Mouse (Mus musculus) kidney, adult 18-20 months (tissue): ENCODE results near the gene Tmem80.

Experiments
- DNase-seq: peaks from one replicate; pipeline ENCODE4 v3.0.0; 2021

Gene Tmem80

GRCm38 (mm10) chr7:141327469-141328372 is at the start of gene Tmem80, which contains the start of gene Deaf1:
Tmem80 (plus strand) TSS chr7:141327739.
Deaf1 (minus strand) TSS chr7:141327690.
- peak; percentile 100 for DNase-seq

DNA sequence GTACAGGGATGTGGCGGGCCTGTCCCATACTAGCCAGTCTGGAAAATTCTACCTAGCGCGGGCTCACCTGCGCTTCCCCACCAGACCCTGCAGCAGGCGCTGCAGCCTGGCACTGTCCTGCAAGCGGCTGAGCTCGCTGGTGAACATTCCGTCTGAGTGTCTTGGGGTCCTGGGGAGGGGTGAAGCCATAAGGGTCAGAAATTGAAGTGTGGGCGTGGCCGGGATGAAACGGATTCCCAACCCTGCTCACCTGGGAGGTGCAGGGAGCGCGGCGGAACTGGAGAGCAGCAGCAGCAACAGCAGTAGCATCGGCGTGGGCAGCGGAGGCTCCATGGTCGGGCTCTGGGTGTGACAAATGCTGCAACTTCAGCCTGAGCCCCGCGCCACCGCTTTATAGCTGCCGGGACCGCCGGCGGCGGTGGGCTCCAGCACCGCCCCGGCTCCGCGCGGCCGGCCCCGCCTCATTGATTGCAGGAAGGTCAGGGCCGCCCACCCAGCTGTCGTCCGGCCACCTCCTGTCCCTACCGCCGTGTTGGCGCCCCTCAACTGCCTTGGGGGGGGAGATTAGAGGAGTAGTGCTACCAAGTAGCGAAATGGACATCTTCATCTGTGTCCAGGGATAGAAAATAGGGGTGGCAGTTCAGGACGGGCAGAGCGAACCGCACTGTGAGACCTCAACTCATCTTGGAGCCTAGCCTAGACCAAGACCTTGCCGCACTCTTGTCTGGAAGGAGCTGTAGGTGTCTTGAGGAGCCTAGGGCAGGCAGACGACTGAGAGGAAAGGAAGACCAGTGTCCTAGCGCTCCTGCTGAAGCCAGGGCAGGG is 48.6 kb upstream of the Tmem80 start, which contains the start of gene Sct:
Sct (minus strand) TSS at position 368 of the 825 bp plus-strand sequence.
- peak; percentile 54 for DNase-seq

DNA sequence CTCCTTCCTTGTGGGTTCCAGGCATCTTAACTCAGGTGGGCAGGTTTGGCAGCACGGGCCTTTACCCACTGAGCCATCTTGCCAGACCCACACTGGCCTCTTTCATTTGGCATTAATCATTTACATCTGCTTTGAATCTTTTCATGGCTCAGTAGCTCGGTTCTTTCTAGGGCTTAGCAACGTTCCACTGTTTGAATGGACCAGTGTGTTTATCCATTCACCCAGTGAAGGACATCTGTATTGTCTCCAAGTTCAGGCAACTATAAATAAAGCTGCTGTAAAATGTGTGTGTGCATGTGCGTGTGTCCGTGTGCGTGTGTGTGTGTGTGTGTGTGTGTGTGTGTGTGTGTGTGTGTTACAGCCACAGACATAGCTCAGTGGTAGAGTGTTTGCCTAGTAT is 46.1 kb upstream of the Tmem80 start:
- DNase-seq, result no peak

GRCm38 (mm10) chr7:141282756-141283155 is 44.8 kb upstream of the Tmem80 start:
- no peak for DNase-seq

DNA sequence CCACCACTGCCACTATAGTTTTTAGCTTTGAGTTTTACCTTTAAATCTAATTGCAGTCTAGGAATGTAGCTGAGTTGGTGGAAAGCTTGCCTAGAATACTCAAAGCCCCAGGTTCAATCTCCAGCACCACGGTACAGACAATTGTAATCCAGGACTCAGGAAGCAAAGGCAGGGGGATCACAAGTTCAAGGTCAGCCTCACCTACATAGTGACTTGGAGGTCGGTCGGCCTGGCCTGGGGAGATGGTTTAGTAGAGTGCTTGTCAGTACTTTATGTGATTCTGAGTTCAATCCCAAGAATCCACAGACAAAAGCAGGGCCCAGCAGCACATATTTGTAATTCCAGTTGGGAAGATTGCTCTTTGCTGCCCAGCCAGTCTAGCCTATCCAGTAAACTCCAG is 39.5 kb upstream of the Tmem80 start:
- no peak for DNase-seq

GRCm38 (mm10) chr7:141291921-141292582 is 35.5 kb upstream of the Tmem80 start, which contains the start of gene Drd4:
Drd4 (plus strand) TSS chr7:141292006.
- DNase-seq, result no peak

- DNase-seq, result no peak
Measured at GRCm38 (mm10) chr7:141292583-141293388, 34.8 kb upstream of the Tmem80 start.

- DNase-seq, result no peak
Measured at GRCm38 (mm10) chr7:141293852-141294471, 33.6 kb upstream of the Tmem80 start.

DNA sequence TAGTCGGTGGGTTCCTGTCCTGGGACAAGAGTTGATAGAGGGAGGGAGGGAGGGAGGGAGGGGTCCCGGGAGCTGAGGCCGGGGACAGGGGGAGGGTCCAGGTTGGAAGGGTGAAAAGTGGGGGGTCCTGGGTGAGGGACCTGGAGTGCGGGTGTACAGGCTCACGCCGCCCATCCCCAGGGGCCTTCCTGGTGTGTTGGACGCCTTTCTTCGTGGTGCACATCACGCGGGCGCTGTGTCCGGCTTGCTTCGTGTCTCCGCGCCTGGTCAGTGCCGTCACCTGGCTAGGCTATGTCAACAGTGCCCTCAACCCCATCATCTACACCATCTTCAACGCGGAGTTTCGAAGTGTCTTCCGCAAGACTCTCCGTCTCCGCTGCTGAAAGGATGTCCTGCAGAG is 33.1 kb upstream of the Tmem80 start:
- no peak for DNase-seq

GRCm38 (mm10) chr7:141297926-141298650 is 29.5 kb upstream of the Tmem80 start:
- DNase-seq, result no peak

DNA sequence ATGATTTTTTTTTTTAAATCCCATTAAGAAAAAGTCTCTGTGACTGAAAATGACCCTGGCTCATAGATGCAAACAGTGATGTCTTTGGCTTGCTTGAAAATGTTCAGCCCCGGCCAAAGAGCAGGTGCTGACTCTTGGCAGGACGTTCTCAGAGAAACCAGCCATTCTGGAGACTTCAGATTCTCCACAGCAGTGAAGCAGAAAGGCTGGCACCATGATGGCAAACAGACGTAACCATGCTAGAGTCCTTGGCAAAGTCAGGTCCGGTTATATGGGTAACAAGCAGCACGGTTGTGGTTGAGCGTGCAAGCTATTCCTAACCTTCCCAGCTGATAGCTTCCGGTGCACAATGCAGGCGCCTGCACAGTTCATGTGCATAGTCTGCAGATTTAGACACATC is 28.4 kb upstream of the Tmem80 start:
- DNase-seq, result no peak

DNA sequence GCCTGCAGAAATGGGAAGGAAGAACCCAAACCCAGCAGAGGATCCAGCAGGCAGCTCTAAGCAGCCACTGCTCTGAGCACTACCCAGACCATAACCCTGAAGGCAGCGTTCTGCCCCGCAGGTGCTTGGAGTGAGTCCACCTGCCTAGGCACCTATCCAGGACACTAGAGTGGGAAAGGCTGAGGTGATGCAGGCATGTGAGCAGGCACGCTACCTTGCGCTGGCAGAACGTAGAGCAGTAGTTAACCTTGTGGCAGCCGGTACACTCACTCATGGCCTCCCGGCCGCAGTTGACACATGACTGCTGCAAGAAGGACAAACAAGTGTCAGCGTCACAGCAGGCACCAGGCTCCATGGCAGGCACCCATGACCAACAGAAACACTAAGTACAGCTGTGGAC is 26.2 kb upstream of the Tmem80 start:
- DNase-seq, result peak; percentile 43

DNA sequence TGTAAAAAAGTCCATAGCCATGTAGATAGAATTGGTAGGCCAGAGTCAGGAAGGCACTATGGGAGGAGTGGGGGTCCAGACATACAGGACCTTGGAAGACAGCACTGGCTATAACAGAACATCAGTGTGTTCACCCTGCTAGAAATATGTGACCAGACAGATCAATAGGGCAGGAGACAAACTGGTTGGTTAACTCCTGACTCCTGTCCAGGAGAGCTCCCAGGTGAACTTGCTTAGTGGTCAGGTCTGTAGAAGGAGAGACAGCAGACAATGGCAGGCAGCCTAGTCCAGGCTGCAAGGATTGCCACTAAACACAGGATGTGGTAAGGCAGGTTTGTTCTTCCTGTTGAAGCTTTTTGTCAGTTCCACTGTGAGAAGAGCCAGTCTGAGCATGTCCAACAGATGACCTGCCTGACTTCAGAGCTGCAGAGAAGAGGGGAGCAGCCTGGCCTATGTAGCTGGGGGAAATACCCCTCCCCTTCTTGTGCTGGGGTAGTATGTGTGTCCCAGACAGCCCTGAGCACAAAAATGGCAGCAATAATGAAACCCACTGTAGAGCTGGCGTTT is 24.8 kb upstream of the Tmem80 start:
- DNase-seq, result no peak

DNA sequence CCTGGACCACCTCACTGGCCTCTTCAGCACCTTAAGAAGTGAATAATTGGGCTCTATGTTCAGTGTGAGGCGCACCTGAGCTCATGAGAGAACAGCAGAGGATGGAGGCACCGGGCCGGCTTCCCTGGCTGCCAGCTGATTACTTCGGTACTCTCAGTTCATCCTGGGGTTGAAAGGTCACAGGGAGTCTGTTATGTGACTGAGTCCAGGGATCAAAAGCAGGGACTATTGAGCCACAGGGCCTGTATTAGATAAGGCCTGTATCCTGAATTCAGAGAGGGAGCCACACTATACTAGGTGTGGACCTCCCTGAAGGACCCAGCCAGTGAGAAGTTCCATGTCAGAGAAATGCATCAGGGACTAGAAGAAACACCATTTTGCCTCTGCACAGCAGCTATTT is 23.0 kb upstream of the Tmem80 start:
- no peak for DNase-seq

GRCm38 (mm10) chr7:141314416-141314815 is 13.1 kb upstream of the Tmem80 start:
- no peak for DNase-seq

DNA sequence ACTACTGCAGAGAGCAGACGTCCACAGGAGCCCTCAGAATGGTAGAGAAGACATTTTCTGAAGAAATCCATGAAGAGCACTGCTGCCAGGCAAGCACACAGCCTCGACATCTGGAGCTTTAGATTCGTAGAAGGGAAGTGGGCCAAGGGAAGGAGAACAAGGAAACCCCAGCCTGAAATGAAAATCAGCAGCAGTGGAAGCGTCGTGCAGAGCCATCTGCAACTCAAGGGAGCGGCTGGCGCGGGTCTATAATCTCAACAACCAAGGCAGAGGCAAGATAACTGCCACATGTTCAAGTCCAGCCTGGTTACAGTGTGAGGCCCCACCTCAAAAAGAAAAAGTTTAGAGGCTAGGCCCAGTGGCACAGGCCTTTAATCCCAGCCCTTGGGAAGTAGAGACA is 12.5 kb upstream of the Tmem80 start:
- no peak for DNase-seq

- peak; percentile 81 for DNase-seq
Measured at GRCm38 (mm10) chr7:141315974-141316373, 11.6 kb upstream of the Tmem80 start.

GRCm38 (mm10) chr7:141317619-141318132 is 9.9 kb upstream of the Tmem80 start:
- DNase-seq, result no peak

DNA sequence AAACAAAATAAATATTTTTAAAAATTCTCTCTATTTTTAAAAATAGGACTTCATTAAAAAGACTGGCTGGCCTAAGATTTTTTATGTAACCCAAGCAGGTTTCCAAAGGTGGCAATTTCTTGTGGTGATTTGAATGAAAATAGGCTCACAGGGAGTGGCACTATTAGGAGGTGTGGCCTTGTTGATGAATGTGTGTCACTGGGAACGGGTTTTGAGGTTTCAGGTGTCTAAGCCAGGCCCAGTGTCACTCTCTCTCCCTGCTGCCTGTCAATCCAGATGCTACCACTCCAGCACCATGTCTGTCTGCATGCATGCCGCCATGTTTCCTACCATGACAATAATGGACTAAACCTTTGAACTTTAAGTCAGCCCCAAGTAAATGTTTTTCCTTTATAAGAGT is 8.1 kb upstream of the Tmem80 start:
- no peak for DNase-seq

GRCm38 (mm10) chr7:141324686-141325085 is 2.9 kb upstream of the Tmem80 start:
- peak; percentile 43 for DNase-seq
